Mouse (Mus musculus) embryonic facial prominence, embryonic 14.5 days (tissue): ENCODE measurements around the gene Agtrap. TPM values are rescaled to one million over a fixed set of nuclear protein-coding genes. Genes with fewer than 3 reads are reported as not detected.
"Not testable (repeated sequence)": the region's sequence is repeated elsewhere in the genome, so short reads cannot be mapped to it uniquely, and the experiment has no call there.

Experiments used
- ATAC-seq: fragments of 200-750 bp; cut with Nextera tagmentation; 2 replicates; pipeline ENCODE4 v1.8.0; 2017; ENCODE audit warnings: low read depth, moderate number of reproducible peaks, moderate TSS enrichment
- DNase-seq: peaks from one replicate; pipeline ENCODE4 v3.0.0-alpha.2; 2015; ENCODE audit warnings: low spot score
- H3K27ac ChIP-seq: fragments of 300-500 bp; sonication (generic); replicated peaks from 2 replicates; pipeline ENCODE4 v1.5.1; 2014; ENCODE audit warnings: low read depth, mild to moderate bottlenecking, low read length, moderate library complexity
- H3K27me3 ChIP-seq: fragments of 300-500 bp; sonication (generic); replicated peaks from 2 replicates; pipeline ENCODE4 v1.6.1; 2014; ENCODE audit warnings: low read length; ENCODE audit not compliant: control insufficient read depth, insufficient read depth
- H3K36me3 ChIP-seq: fragments of 300-500 bp; sonication (generic); 2 replicates; pipeline ENCODE4 v1.6.1; 2014; ENCODE audit warnings: low read length, mixed read lengths; ENCODE audit not compliant: control insufficient read depth, insufficient read depth
- H3K4me1 ChIP-seq: fragments of 300-500 bp; sonication (generic); 2 replicates; pipeline ENCODE4 v1.6.1; 2014; ENCODE audit warnings: antibody characterized with exemption, low read length; ENCODE audit not compliant: control insufficient read depth, insufficient read depth
- H3K4me2 ChIP-seq: fragments of 300-500 bp; sonication (generic); 2 replicates; pipeline ENCODE4 v1.6.1; 2014; ENCODE audit warnings: low read depth, mild to moderate bottlenecking, low read length, moderate library complexity, mixed read lengths
- H3K4me3 ChIP-seq: fragments of 300-500 bp; sonication (generic); 2 replicates; pipeline ENCODE4 v1.5.1; 2014; ENCODE audit warnings: low read depth, mild to moderate bottlenecking, low read length
- H3K9ac ChIP-seq: fragments of 300-500 bp; sonication (generic); 2 replicates; pipeline ENCODE4 v1.6.1; 2014; ENCODE audit warnings: low read depth, mild to moderate bottlenecking, low read length, moderate library complexity, mixed read lengths
- H3K9me3 ChIP-seq: fragments of 300-500 bp; sonication (generic); 2 replicates; pipeline ENCODE4 v1.6.1; 2016; ENCODE audit warnings: low read length; ENCODE audit not compliant: control insufficient read depth
- WGBS: fragments of 180-500 bp; shearing (Covaris S2); extraction: QIAGEN DNeasy Blood & Tissue Kit; methylation state at CpG from one replicate; pipeline ENCODE4 v1.1.7; 2014; 5-methylcytosine and 5-hydroxymethylcytosine counted together
- polyA plus RNA-seq: library from polyadenylated mRNA; unstranded; fragments of >200 nt; fragmentation: Nextera tagmentation; extraction: Ambion mirVana; gene quantifications from 2 replicates; pipeline ENCODE4 v1.2.1, GENCODE M21; 2014

Gene Agtrap
- polyA plus RNA-seq, 1 experiment from 2014 or later, result 16.2 TPM

DNA sequence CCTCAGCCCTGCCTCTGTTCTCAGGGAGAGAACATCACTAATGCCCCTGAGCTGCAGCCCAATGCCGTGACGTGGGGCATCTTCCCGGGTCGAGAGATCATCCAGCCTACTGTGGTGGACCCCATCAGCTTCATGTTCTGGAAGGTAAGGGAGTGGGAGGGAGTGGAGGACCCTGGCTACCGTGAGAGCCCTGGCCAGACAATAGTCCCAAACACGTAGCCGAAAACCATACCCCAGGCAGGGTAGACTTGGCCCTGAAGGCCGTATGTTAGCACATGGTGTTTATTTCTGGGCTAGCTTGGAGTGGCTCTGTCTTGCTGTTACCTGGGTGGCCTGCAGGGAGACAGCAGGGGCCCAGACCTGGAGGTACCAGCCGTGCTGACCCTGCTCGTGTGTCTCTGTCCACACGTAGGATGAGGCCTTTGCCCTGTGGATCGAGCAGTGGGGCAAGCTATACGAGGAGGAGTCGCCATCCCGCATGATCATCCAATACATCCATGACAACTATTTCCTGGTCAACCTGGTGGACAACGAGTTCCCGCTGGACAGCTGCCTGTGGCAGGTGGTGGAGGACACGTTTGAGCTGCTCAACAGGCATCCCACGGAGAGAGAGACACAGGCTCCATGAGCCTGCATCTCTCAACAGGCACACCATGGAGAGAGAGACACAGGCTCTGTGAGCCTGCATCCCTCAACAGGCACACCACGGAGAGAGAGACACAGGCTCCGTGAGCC lies 32.7 kb downstream of the Agtrap start:
- 90% methylated on average over 19 of the region's 21 CpGs for WGBS
- no peak overlapping the region for H3K4me2 ChIP-seq
- H3K27me3 ChIP-seq, result no peaks in the 10 kb centered on the region
- peaks cover 83% of the 10 kb centered on the region for H3K36me3 ChIP-seq
- no peak for ATAC-seq
- H3K4me3 ChIP-seq, result no peak overlapping the region
- H3K4me1 ChIP-seq, result no peaks in the 10 kb centered on the region
- H3K27ac ChIP-seq, result no peak overlapping the region
- no peak for DNase-seq
- H3K9ac ChIP-seq, result no peak overlapping the region
- no peaks in the 10 kb centered on the region for H3K9me3 ChIP-seq

DNA sequence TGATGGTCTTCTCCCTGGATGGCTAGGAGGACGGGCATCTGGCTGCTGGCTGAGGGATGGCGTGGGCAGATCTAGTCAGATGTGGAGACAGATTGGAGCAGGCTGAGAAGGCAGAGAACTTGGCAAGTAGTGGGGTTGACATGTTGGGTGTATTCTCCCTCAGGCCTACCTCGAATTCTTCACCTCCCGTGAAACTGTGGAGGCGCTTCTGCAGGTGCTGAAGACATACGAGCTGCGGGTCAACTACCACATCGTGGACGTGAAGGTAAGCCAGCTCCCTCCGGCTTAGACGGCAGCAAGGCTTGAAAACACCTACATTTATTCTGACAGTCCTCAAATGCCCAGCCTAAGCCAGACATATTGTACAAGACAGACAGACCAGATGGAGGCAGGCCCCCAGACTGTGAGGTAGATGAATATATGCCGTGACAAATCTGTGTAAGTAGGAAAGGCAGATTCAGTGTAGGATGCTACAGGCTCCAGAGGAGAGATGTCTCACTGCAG lies 34.4 kb downstream of the Agtrap start:
- Histone ChIP-seq H3K4me3 (no peak overlapping the region), H3K9me3 (no peaks in the 10 kb centered on the region), H3K27me3 (no peaks in the 10 kb centered on the region), H3K9ac (no peak overlapping the region), H3K27ac (no peak overlapping the region), H3K4me2 (no peak overlapping the region), H3K36me3 (peaks cover 99% of the 10 kb centered on the region), H3K4me1 (no peaks in the 10 kb centered on the region)
- ATAC-seq (no peak), DNase-seq (no peak)
- 91% methylated on average over 12 of the region's 12 CpGs for WGBS

DNA sequence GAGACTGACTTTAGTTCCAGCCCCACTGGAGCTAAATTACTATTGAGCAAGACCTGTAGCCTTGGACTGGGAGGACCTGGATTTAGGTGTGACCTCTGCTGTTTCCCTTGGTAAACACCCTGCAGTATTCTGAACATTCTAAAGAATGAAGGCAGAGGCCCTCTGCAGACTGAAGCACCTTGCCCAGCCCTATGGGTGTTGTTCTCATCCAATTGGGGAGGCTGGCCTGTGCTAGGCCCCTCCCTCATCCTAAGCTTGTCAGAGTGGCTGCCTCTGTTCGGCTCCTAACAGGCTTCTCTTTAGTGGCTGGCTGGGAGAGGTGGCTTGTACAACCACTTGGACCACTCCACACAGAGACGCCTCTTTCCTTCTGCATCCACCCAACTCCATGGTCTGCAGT lies 34.9 kb downstream of the Agtrap start:
- H3K4me3 ChIP-seq, result no peak overlapping the region
- H3K9me3 ChIP-seq, result no peaks in the 10 kb centered on the region
- DNase-seq (no peak), ATAC-seq (no peak)
- H3K27ac ChIP-seq, result no peak overlapping the region
- H3K4me2 ChIP-seq, result no peak overlapping the region
- 77% methylated on average over 2 of the region's 2 CpGs for WGBS
- no peaks in the 10 kb centered on the region for H3K4me1 ChIP-seq
- no peak overlapping the region for H3K9ac ChIP-seq
- H3K36me3 ChIP-seq, result peaks cover 100% of the 10 kb centered on the region
- no peaks in the 10 kb centered on the region for H3K27me3 ChIP-seq

DNA sequence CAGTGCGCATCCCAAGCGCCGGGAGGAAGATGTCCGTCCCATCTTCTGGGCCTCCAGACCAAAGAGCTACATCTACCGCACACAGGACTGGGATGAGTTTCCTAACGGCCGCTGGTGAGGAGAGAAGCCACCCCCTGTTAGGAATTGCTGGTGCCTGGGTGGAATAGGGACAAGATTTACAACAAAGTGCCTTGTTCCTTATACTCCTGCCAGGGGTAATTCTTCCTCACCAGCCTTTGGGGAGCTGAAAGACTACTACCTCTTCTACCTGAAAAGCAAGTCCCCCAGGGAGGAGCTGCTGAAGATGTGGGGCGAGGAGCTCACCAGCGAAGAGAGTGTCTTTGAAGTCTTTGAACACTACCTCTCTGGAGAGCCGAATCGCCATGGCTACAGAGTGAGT lies 35.9 kb downstream of the Agtrap start:
- DNase-seq, result no peak
- no peaks in the 10 kb centered on the region for H3K4me1 ChIP-seq
- H3K4me3 ChIP-seq, result no peak overlapping the region
- no peaks in the 10 kb centered on the region for H3K9me3 ChIP-seq
- H3K4me2 ChIP-seq, result no peak overlapping the region
- ATAC-seq, result no peak
- H3K9ac ChIP-seq, result no peak overlapping the region
- H3K27me3 ChIP-seq, result no peaks in the 10 kb centered on the region
- no peak overlapping the region for H3K27ac ChIP-seq
- peaks cover 98% of the 10 kb centered on the region for H3K36me3 ChIP-seq
- WGBS, result 90% methylated on average over 11 of the region's 11 CpGs

DNA sequence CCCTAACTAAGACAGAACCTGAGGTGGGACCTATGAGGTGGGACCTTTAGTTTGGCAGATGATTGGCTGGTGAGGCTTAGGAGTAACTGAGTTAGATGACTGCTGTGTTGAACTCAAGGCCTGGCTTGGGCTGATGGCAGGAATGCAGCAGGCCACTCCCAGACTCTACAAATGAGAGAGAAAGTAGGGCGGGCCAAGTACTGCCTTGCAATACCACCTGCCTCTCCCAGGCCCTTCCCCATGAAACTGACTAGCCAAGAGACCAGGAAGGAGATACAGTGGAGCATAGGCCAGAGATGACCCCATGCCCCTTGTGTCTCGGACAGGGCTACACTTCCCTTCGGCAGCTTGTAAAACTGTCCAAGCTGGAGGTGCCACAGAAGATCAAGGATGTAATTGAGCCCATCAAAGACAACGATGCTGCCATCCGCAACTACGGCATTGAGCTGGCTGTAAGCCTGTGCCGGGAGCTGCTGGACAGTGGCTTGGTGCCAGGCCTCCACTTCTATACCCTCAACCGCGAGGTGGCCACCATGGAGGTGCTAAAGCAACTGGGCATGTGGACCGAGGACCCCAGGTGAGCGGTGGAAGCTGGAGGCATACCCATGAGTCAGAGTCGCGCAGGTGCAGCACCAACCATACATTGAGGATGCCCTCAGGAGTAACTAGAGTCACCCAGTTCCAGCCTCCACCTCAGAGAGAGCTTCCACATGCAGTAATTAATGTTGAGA lies 36.6 kb downstream of the Agtrap start:
- 94% methylated on average over 11 of the region's 13 CpGs for WGBS
- H3K9ac ChIP-seq, result no peak overlapping the region
- DNase-seq, result no peak
- H3K9me3 ChIP-seq, result no peaks in the 10 kb centered on the region
- no peak for ATAC-seq
- no peak overlapping the region for H3K4me2 ChIP-seq
- H3K36me3 ChIP-seq, result peaks cover 95% of the 10 kb centered on the region
- no peaks in the 10 kb centered on the region for H3K27me3 ChIP-seq
- no peak overlapping the region for H3K27ac ChIP-seq
- no peak overlapping the region for H3K4me3 ChIP-seq
- H3K4me1 ChIP-seq, result no peaks in the 10 kb centered on the region

DNA sequence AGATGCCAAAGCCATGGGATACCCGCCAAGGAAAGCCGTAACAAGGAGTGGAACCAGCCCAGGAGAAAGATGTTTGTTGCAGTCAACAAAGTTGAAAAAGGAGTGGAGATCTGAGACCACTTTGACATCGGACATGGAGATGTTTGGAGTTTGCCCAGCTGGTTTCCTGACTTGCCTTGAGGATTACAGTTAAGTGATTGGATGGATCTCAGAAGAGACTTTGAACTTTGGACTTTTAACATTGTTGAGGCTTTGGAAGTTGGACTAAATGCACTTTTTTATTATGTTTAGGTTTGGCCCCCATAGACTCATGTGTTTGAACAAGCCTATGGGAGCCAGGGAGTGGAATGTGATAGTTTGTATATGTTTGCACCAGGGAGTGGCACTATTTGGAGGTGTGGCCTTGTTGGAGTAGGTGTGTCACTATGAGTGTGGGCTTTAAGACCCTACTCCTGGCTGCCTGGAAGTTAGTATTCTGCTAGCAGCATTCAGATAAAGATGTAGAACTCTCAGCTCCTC lies 37.4 kb downstream of the Agtrap start:
- H3K4me3 ChIP-seq, ATAC-seq, H3K27ac ChIP-seq, H3K4me1 ChIP-seq, H3K27me3 ChIP-seq, H3K9ac ChIP-seq, H3K9me3 ChIP-seq, DNase-seq, H3K4me2 ChIP-seq: not testable (repeated sequence)
- WGBS, result 95% methylated on average over 3 of the region's 3 CpGs
- peaks cover 95% of the 10 kb centered on the region for H3K36me3 ChIP-seq

DNA sequence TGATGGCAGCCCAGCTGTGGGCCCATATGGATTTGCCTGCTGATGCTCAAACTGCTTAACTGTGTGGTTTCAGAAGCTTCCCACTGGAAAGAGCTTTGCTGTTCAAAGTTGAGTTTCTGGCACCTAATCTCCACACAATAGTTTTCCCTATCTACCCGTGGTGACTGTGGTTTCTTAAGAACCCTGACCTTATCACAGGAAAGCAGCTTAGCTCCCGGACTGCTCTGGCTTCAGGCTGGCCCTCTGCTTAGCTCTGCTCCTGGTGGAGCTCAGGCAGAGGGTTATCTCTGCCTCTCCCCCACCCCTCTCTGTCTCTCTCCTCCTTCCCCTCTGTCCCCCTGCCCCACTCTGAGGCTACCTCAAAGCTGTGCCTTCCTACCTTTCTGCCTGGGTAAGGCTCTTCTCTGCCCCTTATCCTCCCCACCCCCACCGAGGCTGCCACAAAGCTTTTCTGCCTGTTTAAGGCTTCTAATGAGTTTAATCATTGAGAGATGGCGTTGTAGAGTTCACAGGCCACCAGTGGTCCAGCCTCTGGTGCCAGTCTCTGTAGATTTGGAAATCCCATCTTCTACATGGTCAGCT lies 41.3 kb downstream of the Agtrap start:
- Histone ChIP-seq H3K27ac (no peak overlapping the region), H3K4me3 (no peak overlapping the region), H3K27me3 (no peaks in the 10 kb centered on the region), H3K4me1 (peaks cover 10% of the 10 kb centered on the region; the same call in 1 of the 2 replicates), H3K9ac (no peak overlapping the region), H3K36me3 (peaks cover 78% of the 10 kb centered on the region), H3K4me2 (no peak overlapping the region), H3K9me3 (no peaks in the 10 kb centered on the region)
- no peak for DNase-seq
- no peak for ATAC-seq
- 67% methylated on average over 4 of the region's 4 CpGs for WGBS

DNA sequence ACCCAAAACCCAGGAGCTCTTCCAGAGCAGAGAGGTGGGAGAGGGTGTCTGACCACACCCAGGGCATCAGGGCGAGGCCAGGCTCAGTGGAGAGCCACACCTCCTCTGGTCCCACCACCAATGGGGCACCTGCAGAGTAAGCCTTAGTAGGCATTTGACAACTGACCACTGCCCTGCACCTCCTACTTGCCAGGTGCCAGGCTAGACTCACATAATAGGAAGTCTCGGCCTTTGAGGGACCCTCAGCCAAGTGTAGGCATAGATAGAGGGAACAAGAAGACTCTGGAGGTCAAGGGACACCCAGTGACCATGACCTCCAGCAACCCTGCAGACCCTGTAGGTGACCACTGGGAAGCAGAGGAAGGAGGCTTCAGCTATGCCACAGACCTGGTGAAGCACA lies 43.7 kb downstream of the Agtrap start:
- Histone ChIP-seq H3K4me1 (peaks cover 27% of the 10 kb centered on the region), H3K36me3 (peaks cover 54% of the 10 kb centered on the region), H3K9me3 (no peaks in the 10 kb centered on the region), H3K9ac (no peak overlapping the region), H3K27me3 (no peaks in the 10 kb centered on the region), H3K4me3 (no peak overlapping the region), H3K27ac (no peak overlapping the region), H3K4me2 (no peak overlapping the region)
- 79% methylated on average over 2 of the region's 2 CpGs for WGBS
- DNase-seq (no peak), ATAC-seq (no peak)
